Mouse (Mus musculus) B cell, adult 2 months (primary cell): ENCODE results near the gene Lpp.

Experiments
- DNase-seq, 2 experiments: peaks; one replicate each; pipeline ENCODE4 v3.0.0; 2022

Gene Lpp

DNA sequence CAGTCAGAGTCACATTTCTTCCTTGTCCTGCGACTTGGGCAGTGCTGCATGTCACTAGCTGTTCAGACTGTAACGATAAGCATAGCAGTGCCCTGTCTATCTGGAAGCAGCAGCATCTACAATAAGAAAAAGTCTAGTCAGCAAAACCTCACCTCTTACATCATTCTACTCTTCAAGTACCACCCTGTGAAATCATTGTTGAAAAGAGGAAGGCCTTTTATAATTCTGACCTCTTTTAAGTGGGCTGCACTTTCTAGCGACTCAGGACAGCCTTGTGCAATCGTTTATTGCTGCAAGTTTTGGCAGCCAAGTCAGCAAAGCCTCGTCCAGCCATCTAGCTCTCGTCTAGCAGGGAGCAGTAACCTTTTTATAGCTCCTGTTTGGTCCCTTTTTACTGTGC is 498.1 kb downstream of the Lpp start:
- no peak for DNase-seq

DNA sequence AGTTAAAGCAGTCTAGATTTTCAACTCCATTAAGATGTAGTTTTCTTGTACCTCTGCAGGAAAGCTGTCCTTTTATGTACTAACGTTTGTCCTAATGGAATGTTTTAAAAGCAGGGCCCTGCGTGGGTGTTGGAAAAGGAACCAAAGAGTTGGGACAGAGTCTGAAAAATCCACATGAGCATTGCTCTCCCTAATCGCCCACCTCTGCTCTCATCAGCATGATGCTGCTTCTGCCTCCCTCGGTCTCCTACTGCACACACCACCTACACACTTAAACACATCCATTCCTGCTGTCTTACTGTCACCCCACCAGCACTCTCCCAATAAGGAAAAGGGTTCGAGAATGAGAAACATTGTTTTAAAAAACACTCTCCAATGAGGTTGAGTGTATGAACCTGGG is 501.9 kb downstream of the Lpp start:
- DNase-seq: no peak

DNA sequence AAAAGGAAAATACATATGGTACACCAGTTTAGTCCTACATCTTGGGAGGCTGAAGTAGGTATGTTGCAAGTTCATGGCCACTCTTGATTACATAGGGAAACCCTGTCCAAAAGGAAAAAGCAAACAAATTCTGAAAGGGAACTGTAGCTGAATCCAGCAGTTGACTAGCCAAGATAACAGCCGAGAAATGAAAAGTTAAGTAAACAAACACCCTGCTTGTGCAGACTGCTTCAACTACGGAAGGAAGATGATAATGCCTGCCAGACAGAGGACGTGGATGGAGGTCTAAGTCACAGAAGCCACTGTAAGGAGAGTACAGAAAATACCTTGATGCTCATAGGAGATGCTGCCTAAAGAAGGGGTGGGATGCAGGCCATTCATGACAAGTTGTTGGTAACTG is 504.3 kb downstream of the Lpp start:
- no peak for DNase-seq

DNA sequence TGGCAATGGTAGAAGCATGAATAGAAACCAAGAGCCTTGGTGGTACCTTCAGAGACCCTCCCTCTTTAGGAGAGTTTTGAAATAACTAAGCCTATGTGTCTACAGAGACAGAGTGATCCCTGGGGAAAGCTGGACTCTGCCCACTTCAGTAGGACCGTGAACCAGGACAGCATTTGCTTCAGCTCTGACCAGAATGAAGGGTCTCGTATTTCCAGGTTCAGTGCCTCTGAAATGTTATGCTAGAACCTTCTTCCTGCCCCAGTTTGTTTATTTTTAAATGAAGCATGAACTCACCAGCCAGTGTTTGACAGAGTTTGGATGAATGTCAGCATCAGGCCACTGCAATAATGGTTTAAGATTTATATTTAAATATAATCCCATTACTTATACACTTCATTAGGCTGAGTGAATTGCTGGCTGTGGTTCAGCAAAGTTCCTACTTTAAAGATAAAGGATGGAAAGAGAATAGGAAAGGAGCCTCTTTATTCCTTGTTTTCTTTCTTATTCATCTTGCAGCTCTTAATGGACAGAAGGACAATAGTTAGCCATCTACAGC is 507.0 kb downstream of the Lpp start:
- DNase-seq: no peak

DNA sequence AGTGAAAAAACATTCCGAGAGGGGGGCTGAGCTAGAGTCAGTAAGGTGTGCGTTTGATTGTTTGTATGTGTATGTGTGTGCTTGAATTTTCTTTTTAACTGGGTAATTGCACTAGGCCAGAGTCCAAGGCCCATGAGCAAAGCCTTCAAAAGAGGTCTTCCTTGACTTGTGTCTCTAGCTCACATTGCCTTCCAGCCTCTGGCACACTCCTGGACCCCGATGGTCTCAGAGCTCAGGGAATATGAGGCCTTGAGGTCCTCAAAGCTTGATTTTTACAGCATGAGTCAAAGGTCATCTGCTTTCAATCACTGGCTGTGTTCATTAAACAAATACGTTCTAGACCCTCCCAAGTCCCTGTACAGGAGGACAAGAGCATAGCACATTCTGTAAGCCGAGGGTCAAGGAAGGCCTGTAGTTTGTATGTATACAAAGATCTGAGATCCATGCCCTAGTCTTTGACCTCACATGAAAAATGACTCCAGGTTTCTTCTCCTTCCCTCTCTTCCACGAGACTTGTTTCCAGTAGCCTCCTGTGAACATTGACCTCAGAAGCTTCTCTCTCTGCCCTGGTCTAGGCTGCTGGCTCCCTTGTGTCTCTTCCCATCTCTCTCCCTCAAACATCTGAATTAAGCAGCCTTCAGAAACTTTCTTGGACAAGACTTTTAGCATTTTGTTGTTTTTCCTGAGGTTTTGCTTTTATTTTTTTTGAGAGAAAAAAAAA is 508.0 kb downstream of the Lpp start:
- no peak for DNase-seq

DNA sequence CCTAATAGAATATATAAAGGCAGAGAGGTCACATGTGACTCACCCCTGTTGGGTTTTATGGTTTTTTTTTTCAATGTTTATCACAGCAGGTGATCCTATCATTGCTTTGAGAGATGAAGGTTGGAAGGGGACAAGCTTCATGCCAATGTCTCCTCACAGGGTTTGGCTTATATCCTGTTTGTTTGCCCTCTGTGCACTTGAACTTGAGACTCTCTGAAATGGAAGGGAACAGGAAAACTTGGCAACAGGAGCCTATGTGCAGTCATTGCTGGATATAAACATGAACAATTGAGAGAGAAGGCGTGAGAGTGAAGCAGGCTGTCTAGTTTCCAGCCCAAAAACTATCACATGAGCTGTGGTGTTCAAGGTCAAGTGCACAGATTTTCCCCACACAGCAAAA is 508.8 kb downstream of the Lpp start:
- no peak for DNase-seq

DNA sequence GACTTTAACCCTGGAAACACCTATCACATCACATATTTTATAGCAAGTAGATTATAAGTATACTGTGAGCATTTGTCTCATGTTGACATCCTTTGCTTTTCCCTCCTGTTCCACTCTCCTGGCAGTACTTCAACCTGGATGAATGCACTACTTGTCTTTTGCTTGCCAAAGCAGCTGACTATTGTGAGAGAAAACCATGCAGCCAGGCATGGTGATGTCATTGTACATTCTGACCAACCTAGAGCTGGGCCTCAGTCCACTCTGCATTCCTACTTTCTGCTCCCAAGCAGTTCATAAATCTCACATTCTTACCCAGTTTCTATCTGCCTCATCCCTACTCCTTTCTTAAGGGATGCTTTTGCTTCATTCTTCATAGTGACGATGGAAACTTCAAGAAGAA is 515.6 kb downstream of the Lpp start:
- no peak for DNase-seq

DNA sequence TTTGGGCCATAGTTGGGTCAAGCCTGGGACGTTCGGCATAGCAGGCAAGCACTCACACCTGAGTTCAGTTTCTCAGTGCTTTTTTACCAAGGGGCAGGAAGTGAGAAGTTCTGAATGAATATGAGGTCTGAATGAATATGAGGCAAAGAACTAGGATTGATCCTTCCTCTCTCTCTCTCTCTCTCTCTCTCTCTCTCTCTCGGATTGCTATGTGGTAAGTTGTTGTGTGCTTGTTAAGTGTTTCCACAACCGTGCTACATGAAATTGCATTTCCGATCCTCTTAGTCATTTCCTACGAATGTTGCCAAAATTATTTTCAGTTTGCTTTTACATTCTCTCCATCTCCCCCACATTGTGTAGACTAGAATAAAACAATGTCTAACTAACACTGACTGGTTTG is 517.0 kb downstream of the Lpp start:
- DNase-seq: no peak

DNA sequence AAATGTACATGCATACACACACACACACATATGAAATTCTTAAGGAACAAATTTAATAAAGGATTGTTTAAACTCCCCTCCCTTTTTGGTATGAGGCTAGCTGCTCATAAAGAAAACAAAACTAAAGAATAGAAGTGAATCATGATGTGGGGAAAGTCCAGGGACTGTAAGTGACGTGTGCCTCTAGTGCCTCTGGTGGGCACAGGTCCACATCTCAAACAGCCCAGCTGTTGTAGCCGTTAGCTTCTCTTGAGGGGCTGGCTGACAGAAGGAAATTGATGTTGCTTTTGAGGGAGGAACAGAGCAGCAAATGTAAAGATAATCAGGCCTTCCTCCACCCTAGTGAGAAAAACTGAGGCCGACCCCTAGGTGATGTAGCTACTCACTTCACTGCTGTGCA is 517.5 kb downstream of the Lpp start:
- DNase-seq: peak; percentile 61 to 62

DNA sequence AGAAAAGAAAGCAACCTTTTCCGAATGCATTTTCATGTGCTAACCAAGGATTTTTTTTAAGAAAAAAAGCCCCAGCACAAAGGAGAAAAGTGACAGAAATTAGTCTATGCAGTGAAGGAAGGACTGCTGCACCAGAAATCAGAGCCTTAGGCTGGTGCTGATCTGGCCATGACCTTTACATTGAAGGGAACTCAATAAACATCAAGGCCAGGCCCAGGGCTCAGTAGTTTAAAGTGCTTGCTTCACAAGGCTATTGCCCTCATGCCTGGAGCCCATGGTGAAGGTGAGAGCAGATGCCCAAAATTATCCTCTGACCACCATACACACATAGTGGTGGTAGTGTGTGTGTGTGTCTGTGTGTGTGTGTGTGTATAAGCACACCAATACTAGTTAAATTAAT is 519.1 kb downstream of the Lpp start:
- no peak for DNase-seq

DNA sequence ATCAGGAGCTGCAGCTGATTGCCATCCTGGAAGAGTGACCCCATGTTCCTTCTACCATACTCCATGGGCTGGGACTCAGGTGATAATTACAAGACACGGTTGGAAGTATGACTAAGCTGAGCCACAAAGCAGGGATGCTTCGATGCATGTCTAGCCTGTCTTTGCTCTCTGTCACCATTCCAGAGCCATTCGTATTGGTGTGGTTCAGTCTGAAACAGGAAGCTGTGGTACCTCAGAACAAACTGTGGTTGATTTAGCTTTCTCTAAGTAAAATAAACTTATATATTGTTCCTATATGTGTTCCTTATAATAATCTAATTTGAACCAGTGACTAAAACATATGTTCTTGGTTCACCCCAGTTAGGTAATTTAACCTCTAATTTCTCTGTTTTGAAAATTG is 519.7 kb downstream of the Lpp start:
- peak; percentile 20 to 39 for DNase-seq

DNA sequence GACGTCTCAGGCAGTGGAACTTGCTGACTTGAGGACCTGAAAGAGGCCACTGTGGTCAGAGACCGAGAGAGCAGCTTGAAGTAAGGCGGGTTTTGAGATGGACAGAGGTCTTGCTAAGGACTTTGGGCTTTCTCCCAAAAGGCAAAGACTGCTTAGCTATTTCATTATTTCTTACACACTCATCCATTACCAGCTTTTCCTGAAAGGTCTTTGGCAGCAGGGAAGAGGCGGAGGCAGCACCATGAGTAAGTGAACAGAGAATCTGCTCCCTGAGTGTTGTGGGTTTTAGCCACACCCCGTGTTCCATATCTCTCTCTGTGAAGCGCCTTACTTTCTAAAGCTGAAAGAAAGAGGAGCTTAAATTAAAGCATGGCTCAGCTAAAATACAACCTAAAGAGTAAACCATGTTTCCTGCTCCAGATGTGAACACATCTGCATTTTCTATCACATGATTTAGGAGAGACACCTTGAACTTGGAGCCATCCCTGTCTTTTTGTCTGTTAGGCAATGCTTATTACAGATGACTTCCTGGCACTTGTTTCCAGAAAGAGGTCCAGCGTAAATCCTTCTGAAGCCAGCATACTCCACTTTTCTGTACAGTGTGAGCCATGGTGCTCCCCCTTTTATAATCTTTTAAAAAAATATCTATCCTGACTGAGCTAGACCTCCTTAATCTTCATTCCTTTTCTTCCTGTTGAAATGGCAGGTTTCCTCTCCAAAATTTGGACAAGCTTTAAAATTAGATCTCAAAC is 520.5 kb downstream of the Lpp start:
- no peak for DNase-seq

DNA sequence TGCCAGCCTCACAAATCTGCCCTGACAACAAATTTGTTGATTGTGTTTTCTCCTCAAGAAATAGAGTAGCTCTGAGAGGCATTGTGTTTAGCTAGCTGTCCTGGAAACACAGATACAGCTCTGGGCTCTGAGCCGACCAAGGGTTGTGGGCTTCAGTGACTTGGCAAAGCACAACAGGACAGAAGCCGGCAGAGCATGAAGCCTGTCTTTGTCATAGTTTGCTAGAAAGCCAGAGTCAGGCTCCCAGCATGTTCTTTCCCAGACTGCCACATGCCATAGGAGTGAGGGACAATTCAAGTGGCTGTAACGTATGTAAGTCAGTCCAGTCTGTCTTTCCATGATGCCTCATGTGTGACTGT is 521.1 kb downstream of the Lpp start:
- peak in 1 of 2 experiments; percentile 16 for DNase-seq

DNA sequence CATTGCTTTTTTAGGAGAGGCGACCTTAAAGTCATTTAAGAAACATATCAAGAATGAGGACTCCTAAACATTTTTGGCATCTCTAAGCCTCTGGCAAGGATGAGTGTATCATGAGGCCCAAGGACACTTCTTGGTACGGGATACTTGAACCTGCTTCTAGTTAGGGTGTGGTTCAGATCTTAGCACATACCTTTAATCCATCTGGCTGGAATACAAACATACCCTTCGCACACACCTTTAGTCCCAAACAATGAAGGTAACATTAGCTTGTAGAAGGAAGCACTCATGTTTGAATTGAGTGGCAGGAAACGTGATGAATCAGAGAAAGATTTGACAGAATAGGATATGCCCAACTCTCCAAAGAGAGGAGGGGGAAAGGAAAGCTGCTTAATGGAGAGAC is 522.2 kb downstream of the Lpp start:
- no peak for DNase-seq

DNA sequence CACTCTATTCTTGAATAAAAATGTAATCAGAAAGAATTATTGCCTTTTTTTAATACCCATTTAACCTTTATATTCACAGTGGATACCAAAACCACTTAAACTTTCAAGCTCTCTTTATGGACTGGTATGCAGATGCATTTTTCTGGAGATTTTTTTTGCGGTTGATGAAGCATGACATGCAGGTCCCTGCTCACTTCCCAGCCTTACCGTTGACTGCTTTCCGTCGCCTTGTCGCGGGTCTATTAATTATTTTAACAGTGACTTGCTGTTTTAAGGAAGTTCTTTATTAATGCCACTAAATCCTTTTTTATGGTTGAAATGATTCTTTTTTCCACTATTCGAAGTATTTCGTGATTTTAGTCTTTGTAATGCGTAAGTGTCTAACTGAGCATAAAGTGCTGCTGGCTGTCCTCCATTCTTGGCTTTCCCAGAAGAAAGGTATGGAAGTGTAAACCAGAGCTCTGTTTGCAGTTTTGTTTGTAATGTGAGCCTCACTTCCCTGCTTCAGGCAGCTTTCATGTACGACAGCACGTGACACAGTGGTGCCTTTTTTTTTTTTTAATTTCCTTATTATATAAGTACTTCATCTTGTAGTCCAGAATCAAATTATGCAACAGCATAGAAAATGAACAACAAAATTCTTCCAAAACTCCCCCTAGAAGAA is 526.2 kb downstream of the Lpp start:
- no peak for DNase-seq

DNA sequence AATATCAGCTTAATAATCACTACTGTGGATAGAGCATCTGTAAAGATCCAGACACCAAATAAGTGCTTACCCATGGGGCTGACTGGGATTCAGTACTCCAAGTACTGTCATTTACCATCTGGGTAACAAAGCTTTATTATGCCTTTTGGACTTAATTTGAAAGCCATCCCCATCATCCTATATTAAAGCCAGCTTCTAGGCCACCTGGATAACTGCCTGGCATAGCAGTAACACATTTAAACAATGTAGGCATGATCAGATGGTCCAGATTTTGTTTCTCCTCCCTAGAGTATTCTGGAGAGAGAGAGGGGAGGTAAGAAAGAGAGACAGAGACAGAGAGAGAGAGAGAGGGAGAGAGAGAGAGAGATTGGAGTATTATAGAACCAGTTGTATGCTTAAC is 536.8 kb downstream of the Lpp start:
- no peak for DNase-seq

DNA sequence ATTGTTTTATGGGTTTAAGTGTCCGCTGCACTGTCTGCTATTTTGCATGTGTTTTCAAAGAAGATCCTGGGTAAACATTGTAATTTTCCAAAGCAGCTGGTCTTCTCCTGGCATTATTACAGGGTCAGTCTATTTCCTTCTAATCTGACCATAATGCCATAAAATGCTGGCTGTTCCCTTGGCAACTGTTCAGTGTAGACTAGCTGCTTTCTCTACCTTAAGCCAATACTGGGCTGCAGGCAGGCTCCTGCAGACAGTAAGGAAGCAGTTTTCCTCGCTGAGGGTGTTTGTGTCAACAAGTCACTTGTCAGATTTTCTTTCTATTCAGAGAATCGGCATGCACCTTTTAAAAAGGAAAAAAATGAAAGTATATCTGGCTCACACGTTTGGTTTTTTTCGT is 537.3 kb downstream of the Lpp start:
- DNase-seq: no peak

DNA sequence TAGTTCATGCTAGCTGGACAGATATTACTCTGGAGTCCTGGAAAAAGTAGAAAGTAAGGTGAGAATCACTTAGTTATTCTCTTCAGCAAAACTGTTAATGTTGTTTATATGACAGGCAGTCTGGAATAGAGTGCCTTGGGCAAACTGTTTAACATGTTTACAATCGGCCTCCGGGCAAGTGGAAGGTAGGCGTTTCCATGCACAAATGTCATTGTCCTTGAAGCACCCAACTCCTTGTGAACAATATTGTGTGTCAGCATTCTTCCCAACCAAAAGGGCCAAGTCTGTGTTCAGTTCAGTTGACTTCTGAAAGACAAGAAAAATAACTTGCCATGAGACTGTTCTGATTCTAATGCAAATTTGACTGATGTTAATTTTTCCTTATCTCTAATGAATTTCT is 539.5 kb downstream of the Lpp start:
- DNase-seq: no peak

DNA sequence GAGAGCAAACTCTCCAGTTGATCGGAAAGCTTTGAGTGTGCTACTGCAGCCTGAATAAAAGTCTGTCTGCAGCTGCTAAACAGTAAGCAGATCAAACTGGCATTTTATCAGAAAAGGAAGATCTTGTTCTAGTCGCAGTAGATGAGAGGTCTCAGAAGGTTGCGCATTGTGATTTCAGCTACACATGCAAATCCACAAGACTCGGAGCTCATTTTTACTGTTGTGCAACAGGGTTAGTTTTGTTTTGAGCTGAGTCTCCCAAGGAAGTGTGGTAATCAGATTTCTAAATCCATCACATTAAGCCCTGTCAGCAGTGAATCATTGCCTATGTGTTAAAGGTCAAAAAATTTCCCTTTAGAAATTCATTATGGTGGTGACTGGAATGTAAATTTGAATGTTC is 540.4 kb downstream of the Lpp start:
- DNase-seq: no peak

DNA sequence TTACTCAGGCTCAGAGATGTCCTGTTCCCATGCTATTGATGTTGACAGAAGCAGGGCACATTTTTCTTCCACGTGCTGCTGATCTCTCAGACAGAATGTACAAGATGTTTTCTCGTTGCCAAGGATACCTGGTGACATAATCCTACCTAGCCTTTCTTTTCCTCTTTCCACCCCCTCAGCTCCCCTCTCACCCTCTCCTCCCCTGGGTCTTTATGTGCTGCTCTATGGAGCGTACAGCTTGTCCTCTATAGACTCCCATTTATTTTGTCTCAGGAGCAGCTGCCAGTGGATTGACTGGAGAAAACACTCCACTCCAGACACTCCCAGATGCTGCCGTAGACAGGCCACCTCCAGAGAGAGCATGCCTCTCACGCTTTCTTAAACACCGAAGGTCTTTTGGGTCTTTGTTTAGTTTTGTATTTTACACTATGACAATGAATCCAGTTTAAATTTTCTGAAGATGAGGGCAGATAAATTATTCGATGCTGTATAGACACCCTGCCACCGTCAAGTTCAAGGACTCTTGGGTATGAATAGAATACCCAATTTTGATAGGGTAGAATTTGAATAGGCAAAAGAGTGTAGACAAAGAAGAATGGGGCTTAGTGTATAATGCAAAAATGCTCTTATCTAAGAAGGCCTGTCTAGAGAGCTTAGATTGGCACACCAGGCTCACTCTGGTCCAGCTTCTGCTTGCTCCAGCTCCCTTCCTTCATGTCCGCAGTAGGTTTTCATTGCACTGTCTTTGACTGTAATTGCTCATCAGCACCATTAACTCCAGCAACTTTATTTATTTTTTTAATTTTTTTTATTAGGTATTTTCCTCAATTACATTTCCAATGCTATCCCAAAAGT is 548.2 kb downstream of the Lpp start:
- no peak for DNase-seq

DNA sequence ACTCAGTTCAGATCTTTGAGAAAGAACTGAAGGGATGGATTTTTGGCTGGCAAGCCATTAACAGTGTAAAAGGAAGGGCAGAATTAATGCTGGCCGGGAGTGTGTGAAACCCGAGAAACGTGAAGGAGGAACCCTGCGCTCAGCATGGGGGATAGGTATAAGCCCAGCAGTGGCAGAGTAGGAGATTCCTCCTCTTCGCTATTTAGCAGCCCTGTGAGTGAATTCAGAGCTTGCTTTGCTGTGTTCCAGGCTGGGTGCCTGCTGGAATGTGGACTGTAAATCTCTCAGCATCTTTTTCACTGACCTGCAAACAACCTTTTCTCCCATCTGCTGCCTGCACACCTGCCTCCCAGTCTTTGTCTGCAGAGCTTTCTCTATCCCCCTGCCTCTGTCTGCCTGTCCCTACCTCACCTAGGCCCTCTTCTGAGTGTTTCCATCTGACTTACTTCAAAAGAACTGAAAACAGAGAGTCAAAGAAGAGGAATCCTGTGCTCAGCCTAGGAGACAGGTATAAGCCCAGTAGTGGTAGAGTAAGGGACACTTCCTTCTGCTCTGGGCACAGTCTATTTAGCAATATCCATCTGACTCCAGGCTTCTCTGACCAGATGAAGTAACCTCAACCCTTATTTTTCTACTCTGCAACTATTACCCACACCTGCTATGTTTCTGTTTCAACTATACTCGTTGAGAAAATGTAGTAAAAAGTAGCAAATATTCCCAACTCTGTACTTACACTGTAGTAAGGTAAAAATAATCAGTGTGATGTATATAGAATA is 550.4 kb downstream of the Lpp start:
- no peak for DNase-seq

DNA sequence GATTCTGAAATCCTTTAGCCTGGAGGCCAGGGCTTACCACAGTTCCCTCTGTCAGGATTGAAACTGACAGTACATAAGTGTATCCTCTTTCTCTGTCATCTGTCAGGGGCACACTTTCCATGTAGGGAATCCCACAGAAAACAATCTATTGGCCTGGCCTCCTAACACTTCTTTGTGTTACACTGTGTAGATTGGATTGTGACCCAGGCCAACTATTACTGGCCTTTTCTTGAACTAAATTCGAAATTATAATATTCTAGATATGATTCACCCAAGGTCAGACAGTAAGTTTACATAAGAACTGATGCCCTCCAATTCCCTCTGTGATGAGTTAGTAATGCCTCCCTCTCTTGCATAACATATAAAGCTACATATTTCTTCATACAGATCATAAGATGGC is 553.0 kb downstream of the Lpp start:
- DNase-seq: no peak
